Mouse (Mus musculus) forebrain, postnatal 0 days (tissue): ENCODE results near the gene 1700092M07Rik. TPM values are rescaled to one million over a fixed set of nuclear protein-coding genes. Genes with fewer than 3 reads are reported as not detected.

Source experiments
- ATAC-seq: fragments of 200-750 bp; cut with Nextera tagmentation; 2 replicates; pipeline ENCODE4 v1.8.0; 2017; ENCODE audit warnings: mild to moderate bottlenecking, moderate library complexity
- DNase-seq: peaks from one replicate; pipeline ENCODE4 v3.0.0-alpha.2; 2015
- H3K27ac ChIP-seq: fragments of 300-500 bp; sonication (generic); 2 replicates; pipeline ENCODE4 v1.5.1; 2014; ENCODE audit warnings: low read depth, mild to moderate bottlenecking, antibody characterized with exemption, low read length, moderate library complexity, mixed read lengths
- H3K27me3 ChIP-seq: fragments of 300-500 bp; sonication (generic); 2 replicates; pipeline ENCODE4 v1.6.1; 2014; ENCODE audit warnings: mild to moderate bottlenecking, low read length, mixed read lengths; ENCODE audit not compliant: insufficient read depth
- H3K36me3 ChIP-seq: fragments of 300-500 bp; sonication (generic); 2 replicates; pipeline ENCODE4 v1.6.1; 2014; ENCODE audit warnings: mild to moderate bottlenecking, moderate library complexity; ENCODE audit not compliant: insufficient read depth
- H3K4me1 ChIP-seq: fragments of 300-500 bp; sonication (generic); 2 replicates; pipeline ENCODE4 v1.6.1; 2014; ENCODE audit warnings: antibody characterized with exemption; ENCODE audit not compliant: insufficient read depth
- H3K4me2 ChIP-seq: fragments of 300-500 bp; sonication (generic); 2 replicates; pipeline ENCODE4 v1.6.1; 2014; ENCODE audit warnings: low read depth, mild to moderate bottlenecking, moderate library complexity
- H3K4me3 ChIP-seq: fragments of 300-500 bp; sonication (generic); 2 replicates; pipeline ENCODE4 v1.5.1; 2014; ENCODE audit warnings: low read depth, low read length, mixed read lengths
- H3K9ac ChIP-seq: fragments of 300-500 bp; sonication (generic); 2 replicates; pipeline ENCODE4 v1.6.1; 2014; ENCODE audit warnings: mild to moderate bottlenecking
- H3K9me3 ChIP-seq: fragments of 300-500 bp; sonication (generic); 2 replicates; pipeline ENCODE4 v1.6.1; 2016; ENCODE audit warnings: low read length
- CTCF ChIP-seq: sonication (generic); IDR thresholded peaks from 2 replicates; pipeline ENCODE4 v1.5.1; 2016; ENCODE audit warnings: antibody characterized with exemption, control low read depth, low read depth
- WGBS: fragments of 180-500 bp; shearing (Covaris S2); extraction: QIAGEN DNeasy Blood & Tissue Kit; methylation state at CpG from one replicate; pipeline ENCODE4 v1.1.7; 2014; 5-methylcytosine and 5-hydroxymethylcytosine counted together
- polyA plus RNA-seq: library from polyadenylated mRNA; unstranded; fragments of >200 nt; fragmentation: Nextera tagmentation; extraction: Ambion mirVana; gene quantifications from 2 replicates; pipeline ENCODE4 v1.2.1, GENCODE M21; 2015
- total RNA-seq: library from RNA; depleted of rRNA; stranded (reverse); fragments of >200 nt; gene quantifications from 2 replicates; pipeline ENCODE4 v1.2.3, GENCODE M21; 2014

Gene 1700092M07Rik
- total and polyA plus RNA-seq, 2 experiments from 2014 or later, result 0.67 TPM; not detected in 1

GRCm38 (mm10) chr19:8705026-8705708 is 35.4 kb upstream of the 1700092M07Rik start:
- ATAC-seq (no peak), DNase-seq (no peak)
- Histone ChIP-seq H3K36me3 (peaks cover 35% of the 10 kb centered on the region), H3K27ac (no peak overlapping the region), H3K4me2 (no peak overlapping the region), H3K9me3 (no peaks in the 10 kb centered on the region), H3K27me3 (no peaks in the 10 kb centered on the region), H3K4me1 (no peaks in the 10 kb centered on the region), H3K9ac (no peak overlapping the region), H3K4me3 (no peak overlapping the region)
- no peak for TF ChIP-seq CTCF
- WGBS, result 74% methylated on average over 6 of the region's 6 CpGs

GRCm38 (mm10) chr19:8706132-8706667 is 34.3 kb upstream of the 1700092M07Rik start:
- H3K9me3 ChIP-seq, result no peaks in the 10 kb centered on the region
- TF ChIP-seq CTCF, result no peak
- no peak overlapping the region for H3K4me3 ChIP-seq
- no peaks in the 10 kb centered on the region for H3K27me3 ChIP-seq
- H3K9ac ChIP-seq, result no peak overlapping the region
- ATAC-seq (no peak), DNase-seq (no peak)
- no peaks in the 10 kb centered on the region; the same call in 1 of the 2 replicates for H3K4me1 ChIP-seq
- WGBS, result 81% methylated on average over 7 of the region's 7 CpGs
- peaks cover 43% of the 10 kb centered on the region for H3K36me3 ChIP-seq
- H3K4me2 ChIP-seq, result no peak overlapping the region
- no peak overlapping the region for H3K27ac ChIP-seq

GRCm38 (mm10) chr19:8706930-8707329 is 33.6 kb upstream of the 1700092M07Rik start:
- H3K9me3 ChIP-seq, result no peaks in the 10 kb centered on the region

GRCm38 (mm10) chr19:8708954-8709353 is 31.6 kb upstream of the 1700092M07Rik start:
- H3K27ac ChIP-seq, result no peak overlapping the region
- ATAC-seq (no peak), DNase-seq (no peak)
- WGBS, result 92% methylated on average over 8 of the region's 8 CpGs
- H3K4me3 ChIP-seq, result no peak overlapping the region
- peaks cover 50% of the 10 kb centered on the region for H3K36me3 ChIP-seq
- no peak overlapping the region for H3K4me2 ChIP-seq
- no peaks in the 10 kb centered on the region for H3K27me3 ChIP-seq
- H3K4me1 ChIP-seq, result peaks cover 9% of the 10 kb centered on the region
- no peak overlapping the region for H3K9ac ChIP-seq
- no peak for TF ChIP-seq CTCF
- H3K9me3 ChIP-seq, result no peaks in the 10 kb centered on the region

More at GRCm38 (mm10) chr19:8706930-8707329, 33.6 kb upstream of the 1700092M07Rik start:
- TF ChIP-seq CTCF, result no peak
- 96% methylated on average over 7 of the region's 7 CpGs for WGBS
- Histone ChIP-seq H3K4me2 (no peak overlapping the region), H3K36me3 (peaks cover 47% of the 10 kb centered on the region), H3K27me3 (no peaks in the 10 kb centered on the region), H3K27ac (no peak overlapping the region), H3K4me3 (no peak overlapping the region), H3K4me1 (peaks cover 4% of the 10 kb centered on the region), H3K9ac (no peak overlapping the region)
- ATAC-seq (no peak), DNase-seq (no peak)

GRCm38 (mm10) chr19:8710057-8710456 is 30.5 kb upstream of the 1700092M07Rik start:
- Histone ChIP-seq H3K4me2 (no peak overlapping the region), H3K9ac (no peak overlapping the region), H3K4me1 (peaks cover 13% of the 10 kb centered on the region), H3K9me3 (no peaks in the 10 kb centered on the region), H3K4me3 (no peak overlapping the region), H3K36me3 (peaks cover 50% of the 10 kb centered on the region), H3K27ac (no peak overlapping the region), H3K27me3 (no peaks in the 10 kb centered on the region)
- 66% methylated on average over 2 of the region's 2 CpGs for WGBS
- ATAC-seq (no peak), DNase-seq (peak; percentile 47)
- no peak for TF ChIP-seq CTCF

- no peak overlapping the region for H3K27ac ChIP-seq
- no peak for TF ChIP-seq CTCF
- no peak for ATAC-seq
- no peaks in the 10 kb centered on the region for H3K9me3 ChIP-seq
- H3K9ac ChIP-seq, result peak overlapping the region; percentile 88; the same call in 1 of the 2 replicates
- peak overlapping the region; percentile 84; the same call in 1 of the 2 replicates for H3K4me3 ChIP-seq
- H3K4me1 ChIP-seq, result peaks cover 13% of the 10 kb centered on the region
- peak overlapping the region; percentile 74 for H3K4me2 ChIP-seq
- 76% methylated on average over 4 of the region's 4 CpGs for WGBS
- no peaks in the 10 kb centered on the region for H3K27me3 ChIP-seq
- peaks cover 49% of the 10 kb centered on the region for H3K36me3 ChIP-seq
- no peak for DNase-seq
These were observed 29.0 kb upstream of the 1700092M07Rik start for GRCm38 (mm10) chr19:8711506-8711905.

GRCm38 (mm10) chr19:8711949-8712869 is 28.3 kb upstream of the 1700092M07Rik start:
- Histone ChIP-seq H3K27ac (peak overlapping the region; percentile 97), H3K9ac (peak overlapping the region; percentile 88), H3K36me3 (peaks cover 44% of the 10 kb centered on the region), H3K4me1 (peaks cover 13% of the 10 kb centered on the region), H3K9me3 (no peaks in the 10 kb centered on the region), H3K4me2 (peak overlapping the region; percentile 74), H3K4me3 (peak overlapping the region; percentile 84), H3K27me3 (no peaks in the 10 kb centered on the region)
- no peak for TF ChIP-seq CTCF
- DNase-seq (no peak), ATAC-seq (no peak)
- WGBS, result 62% methylated on average over 10 of the region's 10 CpGs
